Mouse (Mus musculus): ENCODE results near the gene Zfp277. TPM values are rescaled to one million over a fixed set of nuclear protein-coding genes. Genes with fewer than 3 reads are reported as not detected.

Gene Zfp277
- polyA plus RNA-seq, 1 experiment from 2014 or later, result 29.3 TPM

GRCm38 (mm10) chr12:40468235-40468634, 22.5 kb upstream of the Zfp277 start:
- Histone ChIP-seq H3K4me2 (ENCODE audit: low read depth, low read length) (no peak overlapping the region), H3K9ac (ENCODE audit: low read depth, low read length) (no peak overlapping the region), H3K4me3 (ENCODE audit: low read length) (no peak overlapping the region), H3K9me3 (ENCODE audit: control insufficient read depth, low read length) (no peaks in the 10 kb centered on the region), H3K27ac (ENCODE audit: low read length) (no peak overlapping the region), H3K27me3 (replicated peaks; ENCODE audit: control insufficient read depth, insufficient read depth, low read length) (no peaks in the 10 kb centered on the region), H3K4me1 (ENCODE audit: control insufficient read depth, insufficient read depth, low read length) (no peaks in the 10 kb centered on the region; the same call in 1 of the 2 replicates), H3K36me3 (ENCODE audit: control insufficient read depth, insufficient read depth, low read length) (no peaks in the 10 kb centered on the region)
- ATAC-seq, result no peak
- WGBS, result 84% methylated on average over 4 of the region's 4 CpGs

- no peak overlapping the region for H3K27ac ChIP-seq (ENCODE audit: low read length)
- 0 out of 2 replicates have a peak, but pooled peaks cover 3% of the 10 kb centered on the region for H3K4me1 ChIP-seq (ENCODE audit: control insufficient read depth, insufficient read depth, low read length)
- 71% methylated on average over 6 of the region's 6 CpGs for WGBS
- H3K9me3 ChIP-seq (ENCODE audit: control insufficient read depth, low read length), result no peaks in the 10 kb centered on the region
- no peak overlapping the region for H3K4me3 ChIP-seq (ENCODE audit: low read length)
- no peak overlapping the region for H3K4me2 ChIP-seq (ENCODE audit: low read depth, low read length)
- H3K9ac ChIP-seq (ENCODE audit: low read depth, low read length), result no peak overlapping the region
- H3K27me3 ChIP-seq (replicated peaks; ENCODE audit: control insufficient read depth, insufficient read depth, low read length), result no peaks in the 10 kb centered on the region
- no peaks in the 10 kb centered on the region for H3K36me3 ChIP-seq (ENCODE audit: control insufficient read depth, insufficient read depth, low read length)
- ATAC-seq, result no peak
These were observed 18.6 kb upstream of the Zfp277 start for GRCm38 (mm10) chr12:40464282-40464681.

GRCm38 (mm10) chr12:40463828-40464227, 18.1 kb upstream of the Zfp277 start:
- Histone ChIP-seq H3K4me3 (ENCODE audit: low read length) (no peak overlapping the region), H3K4me2 (ENCODE audit: low read depth, low read length) (no peak overlapping the region), H3K27ac (ENCODE audit: low read length) (no peak overlapping the region), H3K36me3 (ENCODE audit: control insufficient read depth, insufficient read depth, low read length) (no peaks in the 10 kb centered on the region), H3K27me3 (replicated peaks; ENCODE audit: control insufficient read depth, insufficient read depth, low read length) (no peaks in the 10 kb centered on the region), H3K9me3 (ENCODE audit: control insufficient read depth, low read length) (no peaks in the 10 kb centered on the region), H3K9ac (ENCODE audit: low read depth, low read length) (no peak overlapping the region), H3K4me1 (ENCODE audit: control insufficient read depth, insufficient read depth, low read length) (0 out of 2 replicates have a peak, but pooled peaks cover 3% of the 10 kb centered on the region)
- no peak for ATAC-seq
- 67% methylated on average over 2 of the region's 2 CpGs for WGBS

GRCm38 (mm10) chr12:40462693-40463235, 17.1 kb upstream of the Zfp277 start:
- Histone ChIP-seq H3K9me3 (ENCODE audit: control insufficient read depth, low read length) (no peaks in the 10 kb centered on the region), H3K27ac (ENCODE audit: low read length) (no peak overlapping the region), H3K4me1 (ENCODE audit: control insufficient read depth, insufficient read depth, low read length) (0 out of 2 replicates have a peak, but pooled peaks cover 3% of the 10 kb centered on the region), H3K9ac (ENCODE audit: low read depth, low read length) (no peak overlapping the region), H3K36me3 (ENCODE audit: control insufficient read depth, insufficient read depth, low read length) (no peaks in the 10 kb centered on the region), H3K4me3 (ENCODE audit: low read length) (no peak overlapping the region), H3K27me3 (replicated peaks; ENCODE audit: control insufficient read depth, insufficient read depth, low read length) (no peaks in the 10 kb centered on the region), H3K4me2 (ENCODE audit: low read depth, low read length) (no peak overlapping the region)
- ATAC-seq, result no peak
- WGBS, result 58% methylated on average over 7 of the region's 7 CpGs

GRCm38 (mm10) chr12:40459673-40460265, 14.1 kb upstream of the Zfp277 start:
- 72% methylated on average over 6 of the region's 6 CpGs for WGBS
- Histone ChIP-seq H3K27ac (ENCODE audit: low read length) (no peak overlapping the region), H3K36me3 (ENCODE audit: control insufficient read depth, insufficient read depth, low read length) (no peaks in the 10 kb centered on the region), H3K27me3 (replicated peaks; ENCODE audit: control insufficient read depth, insufficient read depth, low read length) (no peaks in the 10 kb centered on the region), H3K4me2 (ENCODE audit: low read depth, low read length) (no peak overlapping the region), H3K9ac (ENCODE audit: low read depth, low read length) (no peak overlapping the region), H3K4me1 (ENCODE audit: control insufficient read depth, insufficient read depth, low read length) (0 out of 2 replicates have a peak, but pooled peaks cover 3% of the 10 kb centered on the region), H3K4me3 (ENCODE audit: low read length) (no peak overlapping the region), H3K9me3 (ENCODE audit: control insufficient read depth, low read length) (no peaks in the 10 kb centered on the region)
- no peak for ATAC-seq

- Histone ChIP-seq H3K27me3 (replicated peaks; ENCODE audit: control insufficient read depth, insufficient read depth, low read length) (no peaks in the 10 kb centered on the region), H3K4me2 (ENCODE audit: low read depth, low read length) (no peak overlapping the region), H3K9me3 (ENCODE audit: control insufficient read depth, low read length) (no peaks in the 10 kb centered on the region), H3K27ac (ENCODE audit: low read length) (no peak overlapping the region), H3K4me3 (ENCODE audit: low read length) (no peak overlapping the region), H3K9ac (ENCODE audit: low read depth, low read length) (no peak overlapping the region), H3K4me1 (ENCODE audit: control insufficient read depth, insufficient read depth, low read length) (0 out of 2 replicates have a peak, but pooled peaks cover 3% of the 10 kb centered on the region), H3K36me3 (ENCODE audit: control insufficient read depth, insufficient read depth, low read length) (no peaks in the 10 kb centered on the region)
- 51% methylated on average over 3 of the region's 3 CpGs for WGBS
- ATAC-seq, result peak; percentile 63; the same call in 1 of the 2 replicates
These were observed 13.3 kb upstream of the Zfp277 start for GRCm38 (mm10) chr12:40458977-40459376.

GRCm38 (mm10) chr12:40456517-40456916, 10.8 kb upstream of the Zfp277 start:
- H3K27ac ChIP-seq (ENCODE audit: low read length), result no peak overlapping the region
- H3K4me1 ChIP-seq (ENCODE audit: control insufficient read depth, insufficient read depth, low read length), result 0 out of 2 replicates have a peak, but pooled peaks cover 3% of the 10 kb centered on the region
- WGBS, result 91% methylated on average over 2 of the region's 2 CpGs
- no peak overlapping the region for H3K4me2 ChIP-seq (ENCODE audit: low read depth, low read length)
- no peak for ATAC-seq
- H3K36me3 ChIP-seq (ENCODE audit: control insufficient read depth, insufficient read depth, low read length), result no peaks in the 10 kb centered on the region
- no peak overlapping the region for H3K9ac ChIP-seq (ENCODE audit: low read depth, low read length)
- no peaks in the 10 kb centered on the region for H3K27me3 ChIP-seq (replicated peaks; ENCODE audit: control insufficient read depth, insufficient read depth, low read length)
- H3K9me3 ChIP-seq (ENCODE audit: control insufficient read depth, low read length), result no peaks in the 10 kb centered on the region
- H3K4me3 ChIP-seq (ENCODE audit: low read length), result no peak overlapping the region

- Histone ChIP-seq H3K9ac (ENCODE audit: low read depth, low read length) (no peak overlapping the region), H3K9me3 (ENCODE audit: control insufficient read depth, low read length) (no peaks in the 10 kb centered on the region), H3K4me1 (ENCODE audit: control insufficient read depth, insufficient read depth, low read length) (peaks cover 18% of the 10 kb centered on the region), H3K4me2 (ENCODE audit: low read depth, low read length) (no peak overlapping the region), H3K36me3 (ENCODE audit: control insufficient read depth, insufficient read depth, low read length) (no peaks in the 10 kb centered on the region), H3K27ac (ENCODE audit: low read length) (no peak overlapping the region), H3K4me3 (ENCODE audit: low read length) (no peak overlapping the region), H3K27me3 (replicated peaks; ENCODE audit: control insufficient read depth, insufficient read depth, low read length) (no peaks in the 10 kb centered on the region)
- WGBS, result 65% methylated on average over 9 of the region's 9 CpGs
- ATAC-seq, result no peak
These were observed 3.6 kb upstream of the Zfp277 start for GRCm38 (mm10) chr12:40449119-40449795.

- H3K36me3 ChIP-seq (ENCODE audit: control insufficient read depth, insufficient read depth, low read length), result no peaks in the 10 kb centered on the region
- no peak overlapping the region for H3K9ac ChIP-seq (ENCODE audit: low read depth, low read length)
- H3K27ac ChIP-seq (ENCODE audit: low read length), result no peak overlapping the region
- no peaks in the 10 kb centered on the region for H3K27me3 ChIP-seq (replicated peaks; ENCODE audit: control insufficient read depth, insufficient read depth, low read length)
- H3K4me2 ChIP-seq (ENCODE audit: low read depth, low read length), result peak overlapping the region; percentile 95
- peak overlapping the region; percentile 83 for H3K4me3 ChIP-seq (ENCODE audit: low read length)
- WGBS, result 26% methylated on average over 10 of the region's 10 CpGs
- no peaks in the 10 kb centered on the region for H3K9me3 ChIP-seq (ENCODE audit: control insufficient read depth, low read length)
- peaks cover 18% of the 10 kb centered on the region for H3K4me1 ChIP-seq (ENCODE audit: control insufficient read depth, insufficient read depth, low read length)
- ATAC-seq, result no peak
These were observed 2.1 kb upstream of the Zfp277 start for GRCm38 (mm10) chr12:40447561-40448355.

Data from intestine, embryonic 16.5 days (tissue).